Mouse (Mus musculus): ENCODE results near the gene Adam1b. TPM values are rescaled to one million over a fixed set of nuclear protein-coding genes. Genes with fewer than 3 reads are reported as not detected.
"Not testable (repeated sequence)": the region's sequence is repeated elsewhere in the genome, so short reads cannot be mapped to it uniquely, and the experiment has no call there.

The Adam1b gene
- not detected for total RNA-seq (2021)
- long read RNA-seq, experiment 1 = 0 reads
- long read RNA-seq, experiment 2 = 0 reads

DNA sequence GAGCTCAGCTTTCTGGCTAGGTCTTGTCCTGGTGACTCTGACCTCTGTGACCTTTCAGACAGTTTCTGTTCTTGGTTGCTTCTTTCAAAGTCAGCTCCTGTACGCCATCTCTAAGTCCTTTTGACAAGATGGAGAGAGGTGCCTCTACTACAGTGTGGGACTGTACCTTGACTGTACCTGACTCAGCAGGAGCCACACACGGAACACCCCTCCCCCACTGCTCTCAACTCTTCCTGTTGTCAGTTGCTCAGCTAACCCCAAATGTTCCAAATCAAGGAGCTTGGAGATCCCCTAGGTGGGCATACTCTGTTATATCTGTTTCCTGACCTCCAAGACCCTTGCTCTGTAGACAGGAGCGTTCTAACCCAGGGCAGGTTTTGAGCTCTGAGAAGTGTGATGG, at the start of gene Adam1b:
Gene Adam1b (minus strand): TSS at position 205 of the 400 bp plus-strand sequence.
- DNase-seq = no peak

DNA sequence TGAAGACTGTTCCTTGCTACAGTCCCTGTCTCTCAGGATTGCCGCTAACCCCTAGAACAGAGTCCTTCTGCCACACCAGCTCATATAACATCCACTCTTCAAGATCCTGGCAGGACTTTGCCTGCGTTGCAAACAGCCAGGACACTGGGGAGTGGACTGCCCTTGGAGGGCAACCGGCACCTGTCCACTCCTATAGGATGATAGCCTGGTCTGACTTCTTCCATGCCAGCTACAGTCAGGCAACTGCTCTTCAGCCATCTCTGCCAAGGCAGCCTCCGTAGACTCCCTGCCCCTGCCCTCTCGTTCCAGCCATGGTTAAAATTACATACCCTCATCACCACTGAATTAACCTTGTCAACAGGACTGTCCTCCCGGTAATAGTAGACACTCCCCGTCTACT, 46.0 kb upstream of the Adam1b start:
- no peak for DNase-seq

DNA sequence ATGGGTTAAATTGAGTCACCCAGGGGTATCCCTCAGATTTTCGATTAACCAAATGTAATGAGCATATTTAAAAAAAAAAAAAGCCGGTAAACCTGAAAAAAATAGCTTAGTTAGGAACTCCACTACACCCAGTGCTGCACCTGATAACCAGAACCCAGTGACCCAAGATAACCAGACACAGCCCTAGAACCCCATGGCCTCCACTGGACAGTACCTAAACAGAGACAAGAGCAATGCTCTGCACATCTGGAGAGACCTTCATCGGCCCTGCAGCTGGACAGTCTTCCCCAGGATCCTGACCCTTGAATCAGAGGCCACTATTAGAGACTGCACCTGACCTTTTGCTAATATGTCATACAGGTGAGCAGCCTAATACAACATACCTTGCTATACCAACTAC, 43.8 kb upstream of the Adam1b start:
- DNase-seq = no peak

DNA sequence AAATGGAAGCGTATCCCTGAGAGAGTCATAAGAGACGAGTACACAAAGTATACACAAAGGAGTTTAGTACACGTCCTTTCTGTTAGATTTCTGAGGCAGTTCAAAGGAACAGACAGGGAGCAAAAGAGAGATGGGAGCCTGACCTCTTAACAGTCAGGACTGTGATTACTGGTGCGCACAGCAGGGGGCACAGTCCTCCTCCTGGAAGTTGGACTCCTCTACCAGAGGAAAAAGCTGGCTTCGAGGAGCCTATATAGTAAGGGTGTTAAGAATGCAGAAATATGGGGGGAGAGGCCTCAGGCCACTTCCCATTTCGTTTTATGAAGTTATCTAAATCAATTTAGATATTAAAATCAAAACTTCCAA, 43.3 kb upstream of the Adam1b start:
- DNase-seq = peak; percentile 66 to 76

DNA sequence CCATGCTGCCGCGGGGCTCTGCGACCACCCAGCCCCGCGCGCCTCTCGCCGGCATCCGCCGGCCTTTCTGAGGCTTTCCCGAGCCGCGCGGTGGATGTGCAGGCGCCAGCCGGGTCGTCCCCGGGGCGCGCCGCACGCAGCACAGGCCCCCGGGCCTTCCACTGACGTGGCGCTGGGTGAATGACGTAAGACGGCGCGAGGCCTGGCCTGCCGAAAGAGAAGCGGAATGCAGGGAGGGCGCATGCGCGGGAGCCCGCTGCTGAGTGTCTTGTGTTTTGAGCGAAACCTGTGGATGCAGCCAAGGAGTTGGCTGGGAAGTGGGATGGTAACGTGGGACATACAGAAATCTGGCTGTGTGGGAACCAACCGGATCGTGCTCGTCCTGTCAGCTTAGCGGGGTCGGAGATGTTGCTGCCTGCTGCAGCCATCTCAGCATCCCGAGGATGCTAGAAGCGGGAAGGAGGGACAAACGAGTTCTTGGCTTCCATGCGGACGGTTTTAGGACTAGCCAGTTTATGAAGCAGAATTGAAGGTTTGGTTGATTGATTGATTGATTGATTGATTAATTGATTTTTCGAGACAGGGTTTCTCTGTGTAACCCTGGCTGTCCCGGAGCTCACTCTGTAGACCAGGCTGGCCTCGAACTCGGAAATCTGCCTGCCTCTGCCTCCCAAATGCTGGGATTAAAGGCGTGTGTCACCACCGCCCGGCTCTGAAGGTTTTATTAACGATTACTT, 42.7 kb upstream of the Adam1b start, which contains the start of gene Mapkapk5:
Gene Mapkapk5 (minus strand): TSS at position 113 of the 737 bp plus-strand sequence.
- peak; percentile 98 for DNase-seq

DNA sequence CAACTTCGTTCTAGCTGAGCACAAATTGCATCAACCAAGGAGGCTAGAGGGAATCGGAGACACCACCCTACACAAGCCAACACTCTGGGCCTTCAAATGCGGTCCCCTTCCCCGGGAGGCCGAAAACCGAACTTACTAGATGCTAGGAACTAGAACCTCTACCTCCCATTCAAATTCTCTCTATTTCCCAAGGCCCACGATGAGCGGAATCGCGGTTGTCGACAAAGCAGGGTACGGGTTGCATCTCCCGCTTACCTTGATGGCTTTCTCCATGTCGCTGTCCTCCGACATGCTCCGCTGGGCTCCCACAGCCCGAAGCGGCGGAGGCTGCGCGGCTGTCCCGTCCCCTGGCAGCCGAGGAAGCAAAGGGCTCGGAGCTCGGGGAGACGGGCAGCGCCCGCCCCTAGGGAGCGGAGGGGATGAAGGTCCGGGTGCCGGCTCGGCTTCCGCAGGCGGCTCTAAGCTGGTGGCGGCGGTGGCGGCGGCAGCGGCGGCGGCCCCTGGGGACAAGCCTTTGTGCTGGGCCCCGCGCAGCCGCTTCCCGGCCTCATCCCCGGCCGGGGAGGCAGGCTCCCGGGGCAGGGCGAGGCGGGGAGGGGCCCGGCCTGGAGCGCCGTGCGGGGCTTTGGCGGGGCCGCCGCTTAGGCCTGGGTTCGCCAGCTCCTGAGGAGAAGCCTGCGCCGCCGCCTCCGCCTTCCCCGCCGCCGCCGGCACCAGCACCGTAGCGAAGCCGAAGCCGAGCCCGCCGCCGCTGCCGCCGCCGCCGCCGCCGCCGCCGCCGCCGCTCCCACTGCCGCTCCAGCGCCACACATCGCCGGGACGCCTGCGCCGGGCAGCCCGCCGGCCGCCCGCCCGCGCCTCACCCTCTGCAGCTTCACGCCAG, 41.9 kb upstream of the Adam1b start, which contains the start of the genes Adam1a and Gm42878:
Gene Adam1a (minus strand): TSS at position 573 of the 883 bp plus-strand sequence.
Gene Gm42878 (minus strand): TSS at position 573 of the 883 bp plus-strand sequence.
- peak; percentile 49 to 68 for DNase-seq

DNA sequence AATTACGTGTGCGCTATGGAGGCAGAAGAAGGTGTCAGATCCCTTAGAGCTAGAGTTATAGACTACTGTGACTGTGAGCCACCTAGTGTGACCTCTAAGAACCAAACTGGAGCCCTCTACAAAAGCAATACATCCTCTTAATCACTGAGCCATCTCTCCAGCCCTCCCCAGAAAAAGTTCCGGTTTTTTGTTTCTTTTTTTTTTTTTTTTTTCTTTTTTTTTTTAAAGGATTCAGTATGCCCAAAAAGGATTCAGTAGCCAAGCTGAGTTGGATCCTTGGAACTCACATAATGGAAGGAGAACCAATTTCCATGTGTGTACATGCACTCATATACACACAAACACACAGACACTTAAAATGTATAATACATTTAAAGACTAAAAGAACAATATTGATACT, 40.1 kb upstream of the Adam1b start:
- DNase-seq = no peak

DNA sequence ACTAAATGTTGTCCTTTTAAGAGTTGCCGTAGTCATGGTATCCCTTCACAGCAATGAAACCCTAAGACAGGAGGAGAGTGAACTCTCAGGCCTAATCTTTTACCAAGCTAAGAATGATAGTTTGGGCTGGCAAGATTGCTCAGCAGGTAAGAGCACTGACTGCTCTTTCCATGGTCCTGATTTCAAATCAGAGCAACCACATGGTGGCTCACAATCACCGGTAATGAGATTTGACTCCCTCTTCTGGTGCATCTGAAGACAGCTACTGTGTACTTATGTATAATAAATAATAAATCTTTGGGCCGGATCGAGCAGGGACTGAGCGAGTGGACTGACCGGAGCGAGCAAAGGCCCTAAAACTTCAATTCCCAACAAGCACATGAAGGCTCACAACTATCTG, 38.0 kb upstream of the Adam1b start:
- DNase-seq = no peak

DNA sequence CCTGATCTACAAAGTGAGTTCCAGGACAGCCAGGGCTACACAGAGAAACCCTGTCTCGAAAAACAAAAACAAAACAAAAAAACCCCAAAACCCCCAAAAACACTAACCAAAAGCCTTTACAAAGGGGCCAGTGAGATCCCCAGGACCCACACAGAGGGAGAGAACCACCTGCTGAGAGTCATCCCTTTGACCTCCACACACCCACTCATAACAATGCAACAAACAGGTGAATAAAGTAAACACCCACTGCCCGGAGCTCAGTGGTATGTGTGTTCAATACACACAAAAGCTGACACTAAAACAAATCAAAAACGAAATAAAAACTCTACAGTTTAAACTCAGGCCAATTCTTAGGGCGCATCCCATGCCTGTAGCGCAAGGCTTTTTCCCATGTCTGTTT, 36.8 kb upstream of the Adam1b start:
- DNase-seq = no peak

DNA sequence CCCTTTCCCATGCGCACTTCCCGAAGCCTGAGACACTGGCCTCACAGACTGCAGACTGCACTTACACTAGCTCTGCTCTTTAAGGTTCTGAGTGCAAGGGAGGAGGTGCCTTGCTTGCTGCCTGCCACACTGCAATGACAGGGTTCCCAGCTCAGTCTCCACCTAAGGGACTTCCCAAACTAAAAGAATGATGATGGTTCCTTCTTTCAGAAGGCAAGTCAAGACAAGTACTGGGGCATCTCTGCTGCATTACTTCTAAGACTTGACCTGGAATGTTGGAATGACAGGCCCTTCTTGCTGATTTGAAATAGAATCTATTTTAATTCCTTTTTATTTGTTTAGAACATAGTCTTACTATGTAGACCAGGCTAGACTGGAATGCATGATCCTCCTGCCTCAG, 34.4 kb upstream of the Adam1b start:
- DNase-seq = no peak

DNA sequence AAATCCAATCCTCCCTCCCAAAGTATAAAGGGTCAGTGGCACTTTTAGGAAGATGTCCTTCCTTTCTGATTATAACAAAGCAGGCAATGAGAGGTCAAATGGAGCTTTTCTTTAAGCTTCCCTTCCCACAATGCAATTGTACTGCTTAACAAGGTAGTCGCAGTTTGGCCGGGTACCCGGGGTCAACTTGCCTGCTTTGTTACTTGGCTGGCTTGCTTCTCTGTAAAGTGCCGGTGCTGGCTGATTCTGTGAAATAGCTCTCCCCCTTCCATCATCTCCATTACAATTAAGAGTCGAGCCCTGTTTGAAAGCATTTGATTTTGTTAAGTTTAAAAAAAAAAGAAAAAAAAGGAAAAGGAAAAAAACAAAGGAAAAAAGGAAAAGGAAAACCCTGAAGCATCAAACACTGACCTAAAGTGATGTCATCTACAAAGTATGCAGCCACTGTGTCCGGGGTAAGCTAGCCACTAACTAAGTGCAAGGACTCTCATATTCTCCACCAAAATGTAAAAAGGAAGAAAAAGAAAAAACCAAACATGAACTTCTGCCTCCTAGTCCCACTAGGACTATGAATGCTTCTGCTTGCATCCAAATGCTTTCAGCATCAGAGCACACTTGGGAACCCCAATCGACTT, 33.8 kb upstream of the Adam1b start:
- DNase-seq = no peak

DNA sequence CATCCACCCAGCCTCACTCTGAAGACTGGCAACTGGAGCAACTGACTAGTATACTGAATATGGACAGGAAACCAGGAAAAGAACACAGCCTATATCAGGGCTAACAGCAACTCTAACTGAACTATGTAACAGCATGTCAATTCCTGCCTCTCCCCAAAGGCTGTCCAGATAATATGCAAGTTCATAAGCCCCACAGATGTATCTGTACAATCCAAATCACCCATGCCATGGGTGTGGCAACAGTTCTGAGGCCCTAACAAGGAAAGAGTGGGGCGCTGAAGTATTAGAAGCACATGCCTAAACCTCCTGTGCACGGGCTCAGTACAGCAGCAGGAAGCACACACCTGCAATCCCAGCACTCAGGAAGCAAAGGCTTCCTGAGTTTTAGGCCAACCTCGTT, 31.9 kb upstream of the Adam1b start:
- no peak for DNase-seq

DNA sequence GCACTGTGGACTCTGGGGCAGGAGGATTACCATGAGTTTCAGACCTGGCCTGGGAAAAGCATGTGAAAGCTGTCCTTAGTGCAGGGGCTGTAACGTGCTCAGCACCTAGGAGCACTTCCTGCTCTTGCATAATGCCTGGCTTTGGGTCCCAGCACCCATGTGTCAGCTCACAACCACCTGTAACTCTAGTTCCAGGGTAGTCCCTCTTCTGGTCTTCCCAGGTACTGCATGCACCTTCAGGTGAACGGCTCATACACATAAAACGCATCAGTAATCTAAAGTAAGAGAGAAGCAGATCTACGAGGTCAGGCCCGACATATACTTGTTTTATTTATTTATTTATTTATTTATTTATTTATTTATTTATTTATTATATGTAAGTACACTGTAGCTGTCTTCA, 31.3 kb upstream of the Adam1b start:
- DNase-seq = no peak

DNA sequence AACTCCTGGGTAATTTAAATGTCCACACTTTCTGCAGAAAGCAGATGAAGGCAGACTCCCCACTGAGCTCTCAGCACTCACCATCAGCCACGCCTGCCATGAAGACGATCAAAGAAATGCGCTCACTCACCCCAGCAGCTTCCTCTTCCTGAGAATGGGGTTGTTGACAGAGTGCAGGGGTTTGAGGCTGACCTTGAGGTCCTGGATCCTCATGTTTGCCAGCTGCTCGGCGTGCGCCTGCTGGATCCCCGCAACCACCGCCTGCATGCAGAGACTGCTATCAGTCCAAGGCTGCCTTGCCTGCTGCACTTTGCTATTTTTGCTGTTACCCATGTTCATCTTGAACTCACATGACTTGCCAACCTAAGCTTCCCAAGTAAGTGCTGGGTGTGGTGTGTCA, 23.7 kb upstream of the Adam1b start:
- DNase-seq = peak; percentile 44 to 64

DNA sequence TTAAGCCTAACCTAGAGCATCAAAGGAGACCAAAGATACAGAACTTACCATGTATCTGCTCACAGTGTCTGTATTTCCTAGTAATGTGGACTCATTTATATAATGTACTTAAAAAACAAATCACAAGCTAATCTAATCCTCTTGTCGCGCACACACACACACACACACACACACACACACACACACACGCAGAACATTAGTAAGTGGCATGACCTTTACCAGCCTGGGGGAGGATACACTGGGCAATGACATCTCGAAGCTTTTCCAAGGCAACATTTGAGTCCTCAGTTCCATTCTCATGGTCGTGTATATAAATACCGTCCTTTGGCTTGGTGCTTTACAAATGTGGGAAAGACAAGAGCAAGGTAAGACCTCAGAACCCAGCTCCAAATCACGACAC, 23.3 kb upstream of the Adam1b start:
- DNase-seq = peak; percentile 45 to 57

DNA sequence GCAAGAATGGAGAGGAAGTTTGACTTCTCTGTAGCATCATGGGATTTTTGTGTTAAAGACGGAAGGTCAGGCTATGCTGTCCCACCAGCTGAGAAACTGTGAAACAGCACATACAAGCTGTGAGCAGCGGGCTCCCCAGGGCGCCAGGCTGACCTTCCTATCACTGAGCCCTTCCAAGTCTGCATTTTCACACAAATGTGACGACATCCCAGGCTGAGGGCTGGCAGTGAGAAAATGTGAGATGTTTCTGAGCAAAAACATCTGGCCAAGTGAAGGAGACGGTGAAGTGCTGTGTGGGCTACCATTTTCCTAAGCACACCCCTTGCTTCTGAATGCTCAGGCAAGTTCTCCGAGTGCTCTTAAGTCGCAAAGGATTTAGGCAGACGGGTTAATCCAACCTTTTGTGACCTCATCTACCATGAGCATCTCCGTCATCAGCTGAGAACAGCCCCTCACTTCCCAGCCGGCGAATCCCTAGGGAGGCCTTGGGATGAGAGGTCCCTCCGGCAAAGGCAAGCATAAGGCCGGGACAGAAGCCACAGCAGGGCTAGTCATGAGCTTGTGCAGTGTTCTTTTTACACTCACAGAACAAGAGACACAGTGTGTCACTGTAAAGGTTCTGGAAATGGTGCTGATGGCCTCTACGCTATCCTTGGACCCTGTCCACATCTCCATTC, 22.7 kb upstream of the Adam1b start:
- DNase-seq = peak in 1 of 2 experiments; percentile 21

DNA sequence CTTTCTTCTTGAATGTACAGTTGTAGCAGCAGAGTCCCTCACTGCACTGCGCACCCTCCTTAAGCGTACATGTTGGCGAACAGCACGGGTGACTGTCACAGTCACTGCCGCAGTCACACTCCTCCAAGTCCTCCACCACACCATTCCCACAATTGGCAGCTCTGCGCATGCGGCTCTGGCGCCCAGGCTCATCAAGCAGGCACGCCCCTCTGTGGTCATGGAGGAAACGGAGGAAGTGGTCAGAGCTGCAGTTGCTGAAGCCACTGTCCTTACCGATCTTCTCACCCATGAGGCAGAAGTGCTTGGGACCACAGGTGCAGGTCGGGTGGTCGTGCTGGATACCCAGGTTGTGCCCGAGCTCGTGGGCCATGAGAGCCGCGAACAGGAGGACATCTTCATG, 16.5 kb upstream of the Adam1b start:
- not testable (repeated sequence) for DNase-seq

DNA sequence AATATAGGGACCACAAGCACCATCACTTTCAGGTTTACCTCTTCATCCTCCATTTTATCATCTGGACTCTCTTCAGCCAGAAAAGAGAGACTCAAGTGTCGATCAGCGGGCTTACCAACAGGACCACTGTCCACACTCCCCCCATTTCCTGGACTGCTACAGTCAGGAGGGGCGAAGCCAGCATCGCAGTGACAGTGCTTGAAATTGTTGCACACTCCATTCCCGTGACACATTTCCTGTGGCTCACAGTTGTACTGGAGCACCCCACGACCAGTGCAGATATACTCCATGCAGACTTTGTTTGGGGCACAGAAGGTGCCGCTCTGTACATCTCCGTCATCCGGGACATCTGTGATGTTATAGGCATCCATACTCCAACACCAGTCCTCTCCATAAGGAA, 15.7 kb upstream of the Adam1b start:
- DNase-seq = no peak

DNA sequence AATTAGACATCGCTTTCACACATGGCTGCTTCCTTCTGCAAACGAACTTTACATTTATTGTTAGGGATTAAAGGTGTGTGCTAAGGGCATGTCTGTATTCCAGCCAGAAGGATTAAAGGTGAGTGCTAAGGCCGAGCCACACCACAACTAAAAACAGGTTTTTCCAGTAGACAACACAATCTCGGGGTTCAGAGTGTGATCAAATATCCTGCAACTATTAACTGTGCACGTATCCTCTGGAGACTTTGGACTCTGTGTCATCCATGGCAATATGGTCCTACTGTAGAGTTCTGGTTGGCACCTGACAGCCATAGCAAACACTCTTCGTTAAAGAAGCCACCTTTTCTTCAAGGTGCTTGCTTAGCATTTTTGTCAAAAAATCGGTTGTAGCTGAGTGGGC, 6.8 kb upstream of the Adam1b start:
- no peak for DNase-seq

DNA sequence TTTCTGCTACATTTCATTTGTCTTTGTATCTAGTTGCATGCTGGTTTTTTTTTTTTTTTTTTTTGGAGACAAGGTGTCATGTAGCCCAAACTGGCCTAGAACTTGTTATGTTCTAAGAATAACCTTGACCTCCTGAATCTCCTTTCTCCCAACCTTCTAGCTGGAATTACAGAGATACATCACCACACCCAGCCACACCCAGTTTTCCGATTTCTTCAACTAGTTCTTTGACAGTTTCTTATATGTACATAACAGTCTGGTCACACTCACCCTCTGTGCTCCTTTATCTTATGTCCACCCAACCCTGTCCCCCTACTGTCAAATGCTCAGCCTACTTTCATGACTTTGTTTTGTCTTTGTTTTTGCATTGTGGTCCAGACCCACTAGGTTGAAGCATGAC, 3.6 kb upstream of the Adam1b start:
- DNase-seq = no peak

DNA sequence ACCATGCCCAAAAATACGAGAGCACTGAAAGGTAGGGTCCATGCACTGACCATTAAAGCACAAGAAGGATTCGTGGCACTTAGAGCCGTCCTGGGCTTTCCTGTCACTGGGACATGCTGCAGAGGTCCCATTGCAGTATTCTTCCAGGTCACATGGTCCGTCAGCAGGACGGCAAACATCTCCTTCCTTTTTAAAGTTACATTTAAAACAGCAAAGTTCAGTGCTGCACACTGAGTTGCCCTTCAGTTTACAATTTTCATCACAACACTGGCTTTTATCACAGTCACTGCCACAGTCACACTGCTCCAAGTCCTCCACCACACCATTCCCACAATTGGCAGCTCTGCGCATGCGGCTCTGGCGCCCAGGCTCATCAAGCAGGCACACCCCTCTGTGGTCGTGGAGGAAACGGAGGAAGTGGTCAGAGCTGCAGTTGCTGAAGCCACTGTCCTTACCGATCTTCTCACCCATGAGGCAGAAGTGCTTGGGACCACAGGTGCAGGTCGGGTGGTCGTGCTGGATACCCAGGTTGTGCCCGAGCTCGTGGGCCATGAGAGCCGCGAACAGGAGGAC, 1.7 kb downstream of the Adam1b start:
- not testable (repeated sequence) for DNase-seq

DNA sequence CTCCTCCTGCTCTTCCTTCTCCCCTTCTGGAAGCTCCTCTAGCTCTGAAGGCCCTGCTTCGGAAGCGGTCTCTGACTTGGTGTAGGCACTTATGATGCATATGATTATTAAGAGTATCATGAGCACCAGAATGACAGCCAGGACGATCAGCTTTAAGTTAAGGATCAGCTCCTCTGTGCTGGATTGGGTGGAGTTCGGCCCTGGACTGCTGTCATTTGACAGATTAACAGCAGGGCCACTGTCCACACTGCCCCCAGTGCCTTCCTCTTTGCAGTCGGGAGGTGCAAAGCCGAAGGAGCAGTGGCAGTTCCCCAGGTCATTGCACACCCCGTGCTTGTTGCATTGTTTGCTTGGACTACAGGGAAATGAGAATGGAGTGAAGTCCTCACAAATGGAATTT, 2.5 kb downstream of the Adam1b start:
- DNase-seq = no peak
